17 mouse cellular contexts compared by ENCODE assay signal in genomic region chr2:36157461-36157860, GRCm38 (mm10). TPM values are rescaled to one million over a fixed set of nuclear protein-coding genes. Genes with fewer than 3 reads are reported as not detected.
DNase-seq lines count a peak whose midpoint lies in the region.
"Had no signal": no experiment of that assay in that cellular context is flagged by ENCODE, and none has a peak within 500 bp of the region (broad histone marks: within the 10 kb centered on the region; RNA-seq: fewer than 3 reads in every experiment).

No protein-coding gene starts in this region.

- intact Hi-C loops in gastrocnemius, postnatal 36 days (cut with DNase I) = no loop called here

- peak; percentile 63 for DNase-seq in thymus, postnatal 0 days (ENCODE audit: low spot score)
- no peak for DNase-seq in thymus, postnatal 4 days
- peak; percentile 14 for DNase-seq in induced T-regulatory cell, adult 2 months (ENCODE audit: low read depth)
- peak; percentile 43 for DNase-seq in thymus, postnatal 14 days
- no peak for DNase-seq in urinary bladder, postnatal 4 days (ENCODE audit: low spot score in 2 of 2)
- no peak for DNase-seq in gastrocnemius, postnatal 36 days
- DNase-seq in left cerebral cortex, adult 8-10 months (ENCODE audit: low spot score in 2 of 2) = no peak
- DNase-seq: cerebellum, adult 2 months; cerebellum, postnatal 14 days; gastrocnemius, postnatal 10 days; kidney, adult 8-10 months; layer of hippocampus, adult 9-11 months; lung, embryonic 14.5 days; lung, postnatal 14 days; right cerebral cortex, adult 18-20 months; right cerebral cortex, postnatal 4 days had no signal

RNA-seq across cellular contexts. Expression of gene Rbm18, which starts 20.9 kb away (rescaled TPM):
- polyA plus RNA-seq in thymus, postnatal 0 days (2015; fragmentation: Nextera tagmentation; extraction: Ambion mirVana) = 48.4 and 51.8 TPM in 2 replicates
- 10 to 100 TPM; 28.9 to 31.1 TPM for total RNA-seq in gastrocnemius, postnatal 36 days (2021)
- total RNA-seq in left cerebral cortex, adult 8-10 months (2022) = 10 to 100 TPM; 42.1 to 48.2 (median 42.9) TPM

RNA-seq across cellular contexts. Expression of gene Mrrf, which starts 21.3 kb away (rescaled TPM):
- 19.7 and 23.0 TPM in 2 replicates for polyA plus RNA-seq in thymus, postnatal 0 days (2015; fragmentation: Nextera tagmentation; extraction: Ambion mirVana)
- total RNA-seq in gastrocnemius, postnatal 36 days (2021) = 10 to 100 TPM; 13.5 to 18.8 TPM
- total RNA-seq in left cerebral cortex, adult 8-10 months (2022) = 10 to 100 TPM; 15.4 to 25.6 (median 18.5) TPM

RNA-seq across cellular contexts. Expression of gene Lhx6, which starts 52.3 kb away (rescaled TPM):
- polyA plus RNA-seq in thymus, postnatal 0 days (2015; fragmentation: Nextera tagmentation; extraction: Ambion mirVana) = 0.27 and 0.64 TPM in 2 replicates
- total RNA-seq in gastrocnemius, postnatal 36 days (2021) = 1 to 10 TPM; 2.4 to 2.8 TPM
- 10 to 100 TPM; 15.4 to 20.3 (median 19.0) TPM for total RNA-seq in left cerebral cortex, adult 8-10 months (2022)
- total RNA-seq: megakaryocyte, adult 5-6 weeks had no signal

Comparison
In these comparisons a context has a peak if more than half of its experiments do, and no peak if none do; other contexts are left out.
1. DNase-seq: peak in thymus, postnatal 0 days (single experiment), induced T-regulatory cell, adult 2 months (single experiment) and thymus, postnatal 14 days (single experiment); none in thymus, postnatal 4 days (single experiment), urinary bladder, postnatal 4 days (0 of 2), gastrocnemius, postnatal 36 days (0 of 2) and left cerebral cortex, adult 8-10 months (0 of 2).
2. RNA of gene Lhx6, which starts 52.3 kb away (total RNA-seq): 15.4 to 20.3 TPM in left cerebral cortex, adult 8-10 months; 2.4 to 2.8 TPM in gastrocnemius, postnatal 36 days; every median in the first group is over 4 times any median in the second.